ENCODE assay signal across 9 mouse cellular contexts in genomic region chr4:101366905-101367679, GRCm38 (mm10). TPM values are rescaled to one million over a fixed set of nuclear protein-coding genes. Genes with fewer than 3 reads are reported as not detected.
A peak's percentile ranks its signal among the peaks of the same experiment; 100 is the strongest.
DNase-seq lines count a peak whose midpoint lies in the region; ATAC-seq lines count a peak whose summit lies in the region.
"Had no signal": no experiment of that assay in that cellular context is flagged by ENCODE, and none has a peak within 500 bp of the region (broad histone marks: within the 10 kb centered on the region; RNA-seq: fewer than 3 reads in every experiment).

No protein-coding gene starts in this region.

- no peak overlapping the region for H3K27ac ChIP-seq in limb, embryonic 11.5 days (replicated peaks; ENCODE audit: low read depth, low read length)
- H3K27ac ChIP-seq: liver, embryonic 13.5 days had no signal

- no peak for ATAC-seq in limb, embryonic 11.5 days (ENCODE audit: insufficient number of reproducible peaks, low FRiP score, low TSS enrichment, low read depth)

- 71% methylated on average over 13 of the region's 13 CpGs for WGBS in limb, embryonic 11.5 days

- DNase-seq in left cerebral cortex, adult 18-20 months (ENCODE audit: low spot score in 2 of 2) = peak; percentile 44 to 51
- no peak for DNase-seq in left cerebral cortex, adult 8-10 months (ENCODE audit: low spot score in 2 of 2)
- peak; percentile 63 for DNase-seq in MN1 (ENCODE audit: low spot score)
- peak; percentile 71 to 84 for DNase-seq in cerebellum, postnatal 10 days
- peak; percentile 77 for DNase-seq in heart, postnatal 4 days
- DNase-seq in limb, embryonic 11.5 days (ENCODE audit: low spot score) = peak; percentile 68
- DNase-seq in naive thymus-derived CD4-positive, alpha-beta T cell, adult 2 months (ENCODE audit: low read depth) = peak; percentile 87
- DNase-seq: liver, embryonic 13.5 days had no signal

- no peak overlapping the region for H3K9ac ChIP-seq in limb, embryonic 11.5 days (ENCODE audit: low read length)
- H3K9ac ChIP-seq: liver, embryonic 13.5 days had no signal

- no peaks in the 10 kb centered on the region for H3K4me1 ChIP-seq in limb, embryonic 11.5 days (ENCODE audit: control insufficient read depth, insufficient read depth, low read length)
- H3K4me1 ChIP-seq: liver, embryonic 13.5 days had no signal

- H3K9me3 ChIP-seq in limb, embryonic 11.5 days (ENCODE audit: control insufficient read depth, low read length) = no peaks in the 10 kb centered on the region
- H3K9me3 ChIP-seq: liver, embryonic 13.5 days had no signal

- no peaks in the 10 kb centered on the region for H3K27me3 ChIP-seq in limb, embryonic 11.5 days (ENCODE audit: control insufficient read depth, insufficient read depth, low read length)
- H3K27me3 ChIP-seq: liver, embryonic 13.5 days had no signal

- H3K36me3 ChIP-seq in limb, embryonic 11.5 days (ENCODE audit: control insufficient read depth, insufficient read depth, low read length) = no peaks in the 10 kb centered on the region
- H3K36me3 ChIP-seq: liver, embryonic 13.5 days had no signal

- H3K4me2 ChIP-seq in limb, embryonic 11.5 days (ENCODE audit: low read depth, severe bottlenecking) = no peak overlapping the region
- H3K4me2 ChIP-seq: liver, embryonic 13.5 days had no signal

- no peak overlapping the region for H3K4me3 ChIP-seq in limb, embryonic 11.5 days (ENCODE audit: low read depth, low read length)
- H3K4me3 ChIP-seq: erythroblast, embryonic 14.5 days; liver, embryonic 13.5 days had no signal

RNA-seq across cellular contexts. Expression of gene Ak4, which starts 52.0 kb away (rescaled TPM):
- total RNA-seq in left cerebral cortex, adult 18-20 months (2021) = 10 to 100 TPM; 40.4 to 55.9 TPM
- 10 to 100 TPM; 27.1 to 36.0 (median 33.1) TPM for total RNA-seq in left cerebral cortex, adult 8-10 months (2022)
- 10 to 100 TPM; 16.2 to 17.4 TPM for total RNA-seq in heart, postnatal 4 days (2021)
- 4.6 and 6.7 TPM in 2 replicates for polyA plus RNA-seq in limb, embryonic 11.5 days (2014; fragmentation: Nextera tagmentation; extraction: Ambion mirVana)

Comparison
In these comparisons a context has a peak if more than half of its experiments do, and no peak if none do; other contexts are left out.
1. DNase-seq: peak in left cerebral cortex, adult 18-20 months (2 of 2), MN1 (single experiment), cerebellum, postnatal 10 days (2 of 2), heart, postnatal 4 days (single experiment), limb, embryonic 11.5 days (single experiment) and naive thymus-derived CD4-positive, alpha-beta T cell, adult 2 months (single experiment); none in left cerebral cortex, adult 8-10 months (0 of 2).